Mouse (Mus musculus) G1E (cell line): ENCODE measurements at regions not wholly inside any gene's neighbourhood (a gene's known extent, or its start where the extent isn't known, plus 50 kb on each side); places are given as distances from the start of the nearest gene placed in this dataset.

Experiments
- ATAC-seq: 2 replicates; pipeline ENCODE4 v1.8.0; 2016; ENCODE audit warnings: mild to moderate bottlenecking; ENCODE audit not compliant: insufficient number of reproducible peaks, poor library complexity, low FRiP score, severe bottlenecking; ENCODE audit errors: extremely low read depth
- DNase-seq: peaks from one replicate; pipeline ENCODE4 v3.0.0; 2012; ENCODE audit warnings: low spot score
- H3K27me3 ChIP-seq: 2 replicates; pipeline ENCODE4 v1.6.1; 2012; ENCODE audit warnings: mild to moderate bottlenecking, low read length, inconsistent platforms; ENCODE audit not compliant: insufficient read depth
- H3K36me3 ChIP-seq: replicated peaks from 2 replicates; pipeline ENCODE3; 2012; ENCODE audit warnings: mild to moderate bottlenecking, inconsistent platforms
- H3K4me1 ChIP-seq: 2 replicates; pipeline ENCODE4 v1.6.1; 2012; ENCODE audit warnings: low read depth, low read length, inconsistent platforms, mixed read lengths; ENCODE audit not compliant: insufficient read depth
- H3K4me3 ChIP-seq: 2 replicates; pipeline ENCODE4 v1.5.1; 2012; ENCODE audit warnings: low read depth, mild to moderate bottlenecking, inconsistent platforms, low read length, moderate library complexity, mixed read lengths
- H3K9me3 ChIP-seq: replicated peaks from 2 replicates; pipeline ENCODE4 v1.6.1; 2012; ENCODE audit warnings: inconsistent platforms
- CTCF ChIP-seq: IDR thresholded peaks from 2 replicates; pipeline ENCODE4 v1.5.1; 2012; ENCODE audit warnings: low read depth, low read length, inconsistent platforms, mixed read lengths
- GATA1 ChIP-seq: IDR thresholded peaks from 2 replicates; pipeline ENCODE4 v1.6.1; 2012; ENCODE audit warnings: borderline replicate concordance, low read length, inconsistent platforms, mixed read lengths
- GATA2 ChIP-seq: IDR thresholded peaks from 2 replicates; pipeline ENCODE4 v1.6.1; 2012; ENCODE audit warnings: low read depth, low read length, inconsistent platforms, borderline replicate concordance
- POLR2AphosphoS5 ChIP-seq: IDR thresholded peaks from 2 replicates; pipeline ENCODE4 v1.6.1; 2012; ENCODE audit warnings: low read depth, low read length, inconsistent platforms; ENCODE audit not compliant: insufficient replicate concordance
- TAL1 ChIP-seq: conservative IDR thresholded peaks from 2 replicates; pipeline ENCODE4 v1.6.1; 2012; ENCODE audit warnings: low read depth, low read length, inconsistent platforms, mixed read lengths

- H3K4me3 ChIP-seq, result no peak overlapping the region
Measured at GRCm38 (mm10) chr5:133828226-133828625, 271.3 kb upstream of the Castor2 start.

GRCm38 (mm10) chr5:133823871-133824270 lies 275.6 kb upstream of the Castor2 start:
- ATAC-seq, result no peak
- no peaks in the 10 kb centered on the region for H3K27me3 ChIP-seq
- no peak for DNase-seq
- peaks cover 57% of the 10 kb centered on the region for H3K9me3 ChIP-seq
- TF ChIP-seq GATA1, result no peak
- no peak for TF ChIP-seq POLR2AphosphoS5
- TF ChIP-seq CTCF, result no peak
- TF ChIP-seq GATA2, result no peak
- no peak for TF ChIP-seq TAL1
- H3K4me3 ChIP-seq, result no peak overlapping the region
- H3K4me1 ChIP-seq, result no peaks in the 10 kb centered on the region
- no peaks in the 10 kb centered on the region for H3K36me3 ChIP-seq

More at GRCm38 (mm10) chr5:133828226-133828625, 271.3 kb upstream of the Castor2 start:
- TF ChIP-seq GATA2 (no peak), CTCF (no peak), POLR2AphosphoS5 (no peak), TAL1 (no peak), GATA1 (no peak)
- ATAC-seq, result no peak
- H3K9me3 ChIP-seq, result peaks cover 37% of the 10 kb centered on the region
- H3K4me1 ChIP-seq, result no peaks in the 10 kb centered on the region
- no peak for DNase-seq
- H3K27me3 ChIP-seq, result no peaks in the 10 kb centered on the region
- no peaks in the 10 kb centered on the region for H3K36me3 ChIP-seq

GRCm38 (mm10) chr5:133821273-133821672 lies 278.2 kb upstream of the Castor2 start:
- ATAC-seq (no peak), DNase-seq (no peak)
- no peaks in the 10 kb centered on the region for H3K27me3 ChIP-seq
- no peaks in the 10 kb centered on the region for H3K36me3 ChIP-seq
- peaks cover 44% of the 10 kb centered on the region for H3K9me3 ChIP-seq
- no peaks in the 10 kb centered on the region for H3K4me1 ChIP-seq
- TF ChIP-seq TAL1, result no peak
- TF ChIP-seq GATA1, result no peak
- TF ChIP-seq POLR2AphosphoS5, result no peak
- TF ChIP-seq CTCF, result no peak
- no peak for TF ChIP-seq GATA2
- no peak overlapping the region for H3K4me3 ChIP-seq

GRCm38 (mm10) chr5:133815462-133815861 lies 284.0 kb upstream of the Castor2 start:
- no peak for DNase-seq
- H3K36me3 ChIP-seq, result no peaks in the 10 kb centered on the region

GRCm38 (mm10) chr5:133814436-133814835 lies 285.1 kb upstream of the Castor2 start:
- DNase-seq, result no peak
- Histone ChIP-seq H3K27me3 (no peaks in the 10 kb centered on the region), H3K36me3 (no peaks in the 10 kb centered on the region), H3K9me3 (peaks cover 58% of the 10 kb centered on the region), H3K4me1 (no peaks in the 10 kb centered on the region), H3K4me3 (no peak overlapping the region)
- no peak for ATAC-seq
- TF ChIP-seq POLR2AphosphoS5 (no peak), CTCF (no peak), GATA1 (no peak), TAL1 (no peak), GATA2 (no peak)

More at GRCm38 (mm10) chr5:133815462-133815861, 284.0 kb upstream of the Castor2 start:
- Histone ChIP-seq H3K9me3 (peaks cover 62% of the 10 kb centered on the region), H3K27me3 (no peaks in the 10 kb centered on the region), H3K4me3 (no peak overlapping the region), H3K4me1 (no peaks in the 10 kb centered on the region)
- TF ChIP-seq CTCF, result no peak
- no peak for TF ChIP-seq GATA1
- TF ChIP-seq TAL1, result no peak
- no peak for TF ChIP-seq GATA2
- no peak for TF ChIP-seq POLR2AphosphoS5
- no peak for ATAC-seq

- DNase-seq (no peak), ATAC-seq (no peak)
- Histone ChIP-seq H3K36me3 (no peaks in the 10 kb centered on the region), H3K27me3 (no peaks in the 10 kb centered on the region), H3K4me1 (no peaks in the 10 kb centered on the region), H3K4me3 (no peak overlapping the region), H3K9me3 (peaks cover 66% of the 10 kb centered on the region)
- TF ChIP-seq TAL1 (no peak), CTCF (no peak), GATA1 (no peak), POLR2AphosphoS5 (no peak), GATA2 (no peak)
Measured at GRCm38 (mm10) chr5:133812216-133812615, 287.3 kb upstream of the Castor2 start.

- Histone ChIP-seq H3K4me3 (no peak overlapping the region), H3K36me3 (no peaks in the 10 kb centered on the region), H3K9me3 (peaks cover 60% of the 10 kb centered on the region), H3K4me1 (no peaks in the 10 kb centered on the region), H3K27me3 (no peaks in the 10 kb centered on the region)
- TF ChIP-seq POLR2AphosphoS5, result no peak
- TF ChIP-seq TAL1, result no peak
- no peak for TF ChIP-seq GATA1
- no peak for TF ChIP-seq CTCF
- no peak for TF ChIP-seq GATA2
- ATAC-seq, result no peak
- DNase-seq, result no peak
Measured at GRCm38 (mm10) chr5:133806891-133807290, 292.6 kb upstream of the Castor2 start.
